Mouse (Mus musculus) left cerebral cortex, postnatal 10 days (tissue): ENCODE data around the gene Dynlt1f. TPM values are rescaled to one million over a fixed set of nuclear protein-coding genes. Genes with fewer than 3 reads are reported as not detected.
"Not testable (repeated sequence)": the region's sequence is repeated elsewhere in the genome, so short reads cannot be mapped to it uniquely, and the experiment has no call there.

Experiments
- DNase-seq, 2 experiments: peaks; one replicate each; pipeline ENCODE4 v3.0.0; 2021 to 2022; ENCODE audit warnings: low spot score in 2 of 2, mixed read lengths in 1 of 2; ENCODE audit errors: extremely low spot score in 1 of 2
- intact Hi-C: fragments of 180-260 bp; cut with DNase I; formaldehyde crosslinking; loops from one replicate; pipeline ENCODE4 v1.15.1; 2025
- total RNA-seq, 2 experiments: library from RNA; stranded (reverse); gene quantifications; 2 replicates each; pipeline ENCODE4 v1.2.3; 2021

The Dynlt1f gene
- total RNA-seq, 2 experiments from 2014 or later, result 199 to 208 TPM

- intact Hi-C loops, DNase-seq: not testable (repeated sequence)
These were observed 57.3 kb downstream of the Dynlt1f start for GRCm38 (mm10) chr17:6598356-6598755.

Other genes with a start within 250 kb of the Dynlt1f start
- 100 to 1,000 TPM; 258 to 295 TPM for gene Dynlt1b, start 225.8 kb downstream of the Dynlt1f start, total RNA-seq
- gene Dynlt1c, start 54.2 kb downstream of the Dynlt1f start, total RNA-seq, result 10 to 100 TPM; 23.8 to 25.0 TPM
- gene Sytl3, start 3.2 kb upstream of the Dynlt1f start, total RNA-seq, result under 1 TPM; 0.49 to 0.81 TPM
- gene Ezr, start 126.9 kb upstream of the Dynlt1f start, total RNA-seq, result 10 to 100 TPM; 23.8 to 39.2 TPM